Mouse (Mus musculus) E14TG2a.4 (cell line): ENCODE measurements around the gene Aph1a.

Experiments used
- H3K27me3 ChIP-seq: 2 replicates; pipeline ENCODE4 v1.6.1; 2014; ENCODE audit warnings: low read length, control low read depth; ENCODE audit not compliant: insufficient read depth
- H3K36me3 ChIP-seq: 2 replicates; pipeline ENCODE4 v1.6.1; 2014; ENCODE audit warnings: low read length, control low read depth; ENCODE audit not compliant: insufficient read depth
- H3K4me1 ChIP-seq: replicated peaks from 2 replicates; pipeline ENCODE4 v1.6.1; 2014; ENCODE audit warnings: low read depth, low read length, control low read depth
- H3K4me3 ChIP-seq: replicated peaks from 2 replicates; pipeline ENCODE4 v1.5.1; 2014; ENCODE audit warnings: mild to moderate bottlenecking, low read length
- H3K9me3 ChIP-seq: 2 replicates; pipeline ENCODE4 v1.6.1; 2014; ENCODE audit warnings: low read length, control low read depth
- CTCF ChIP-seq: conservative IDR thresholded peaks from 2 replicates; pipeline ENCODE4 v1.5.1; 2014; ENCODE audit warnings: low read length
- NANOG ChIP-seq: IDR thresholded peaks from 2 replicates; pipeline ENCODE4 v1.6.1; 2014; ENCODE audit warnings: borderline replicate concordance, low read length, mixed read lengths
- POU5F1 ChIP-seq: IDR thresholded peaks from 2 replicates; pipeline ENCODE4 v1.6.1; 2014; ENCODE audit warnings: low read length, borderline replicate concordance

Gene Aph1a

GRCm38 (mm10) chr3:95861796-95862195, 32.0 kb upstream of the Aph1a start:
- TF ChIP-seq NANOG, result no peak
- peak; percentile 62 for TF ChIP-seq CTCF
- Histone ChIP-seq H3K4me1 (peaks cover 62% of the 10 kb centered on the region), H3K36me3 (peaks cover 8% of the 10 kb centered on the region; the same call in 1 of the 2 replicates), H3K4me3 (no peak overlapping the region), H3K9me3 (no peaks in the 10 kb centered on the region), H3K27me3 (no peaks in the 10 kb centered on the region)

- Histone ChIP-seq H3K4me3 (0 out of 2 replicates have a peak overlapping the region, but pooled peaks have one; percentile 1), H3K4me1 (peaks cover 65% of the 10 kb centered on the region), H3K9me3 (no peaks in the 10 kb centered on the region), H3K36me3 (peaks cover 25% of the 10 kb centered on the region), H3K27me3 (no peaks in the 10 kb centered on the region)
- TF ChIP-seq NANOG (no peak), CTCF (no peak), POU5F1 (no peak)
Measured at GRCm38 (mm10) chr3:95863578-95863977, 30.2 kb upstream of the Aph1a start.

GRCm38 (mm10) chr3:95865050-95865449, 28.7 kb upstream of the Aph1a start:
- no peaks in the 10 kb centered on the region for H3K9me3 ChIP-seq
- peak overlapping the region; percentile 60 for H3K4me3 ChIP-seq
- no peak for TF ChIP-seq CTCF
- no peak for TF ChIP-seq NANOG
- TF ChIP-seq POU5F1, result no peak
- peaks cover 40% of the 10 kb centered on the region for H3K36me3 ChIP-seq
- H3K27me3 ChIP-seq, result no peaks in the 10 kb centered on the region
- H3K4me1 ChIP-seq, result peaks cover 65% of the 10 kb centered on the region

GRCm38 (mm10) chr3:95865571-95865970, 28.2 kb upstream of the Aph1a start:
- Histone ChIP-seq H3K36me3 (peaks cover 44% of the 10 kb centered on the region), H3K4me3 (peak overlapping the region; percentile 60), H3K4me1 (peaks cover 65% of the 10 kb centered on the region), H3K9me3 (no peaks in the 10 kb centered on the region), H3K27me3 (no peaks in the 10 kb centered on the region)
- TF ChIP-seq POU5F1 (no peak), NANOG (no peak), CTCF (no peak)

- H3K36me3 ChIP-seq, result peaks cover 44% of the 10 kb centered on the region
- no peak overlapping the region for H3K4me3 ChIP-seq
- no peaks in the 10 kb centered on the region for H3K9me3 ChIP-seq
- H3K27me3 ChIP-seq, result no peaks in the 10 kb centered on the region
- peaks cover 64% of the 10 kb centered on the region for H3K4me1 ChIP-seq
- TF ChIP-seq NANOG (no peak), CTCF (no peak), POU5F1 (no peak)
Measured at GRCm38 (mm10) chr3:95866071-95866470, 27.7 kb upstream of the Aph1a start.

- Histone ChIP-seq H3K27me3 (no peaks in the 10 kb centered on the region), H3K4me3 (no peak overlapping the region), H3K4me1 (peaks cover 64% of the 10 kb centered on the region), H3K36me3 (peaks cover 44% of the 10 kb centered on the region), H3K9me3 (no peaks in the 10 kb centered on the region)
- TF ChIP-seq CTCF, result no peak
- TF ChIP-seq POU5F1, result no peak
Measured at GRCm38 (mm10) chr3:95867408-95867807, 26.4 kb upstream of the Aph1a start.

- Histone ChIP-seq H3K36me3 (peaks cover 36% of the 10 kb centered on the region), H3K4me3 (peak overlapping the region; percentile 86), H3K27me3 (no peaks in the 10 kb centered on the region), H3K4me1 (peaks cover 32% of the 10 kb centered on the region), H3K9me3 (no peaks in the 10 kb centered on the region)
- TF ChIP-seq POU5F1 (no peak), CTCF (no peak), NANOG (no peak)
Measured at GRCm38 (mm10) chr3:95870976-95871375, 22.8 kb upstream of the Aph1a start.

GRCm38 (mm10) chr3:95871392-95871867, 22.3 kb upstream of the Aph1a start, which contains the start of gene Mrps21:
Gene Mrps21 (minus strand): TSS chr3:95871519.
- H3K36me3 ChIP-seq, result peaks cover 36% of the 10 kb centered on the region
- H3K27me3 ChIP-seq, result no peaks in the 10 kb centered on the region
- no peaks in the 10 kb centered on the region for H3K9me3 ChIP-seq
- peak within 1 kb of the TSS; percentile 86 for H3K4me3 ChIP-seq
- H3K4me1 ChIP-seq, result peaks cover 28% of the 10 kb centered on the region
- TF ChIP-seq POU5F1 (no peak), NANOG (no peak), CTCF (no peak)

- no peak for TF ChIP-seq NANOG
- Histone ChIP-seq H3K9me3 (no peaks in the 10 kb centered on the region), H3K4me3 (peak overlapping the region; percentile 86), H3K4me1 (peaks cover 22% of the 10 kb centered on the region), H3K27me3 (no peaks in the 10 kb centered on the region), H3K36me3 (peaks cover 34% of the 10 kb centered on the region)
Measured at GRCm38 (mm10) chr3:95872048-95872447, 21.7 kb upstream of the Aph1a start.

- H3K4me1 ChIP-seq, result peaks cover 19% of the 10 kb centered on the region
- TF ChIP-seq CTCF, result no peak
- TF ChIP-seq POU5F1, result no peak
- peaks cover 31% of the 10 kb centered on the region for H3K27me3 ChIP-seq
- H3K4me3 ChIP-seq, result no peak overlapping the region
- H3K9me3 ChIP-seq, result no peaks in the 10 kb centered on the region
- peaks cover 34% of the 10 kb centered on the region for H3K36me3 ChIP-seq
Measured at GRCm38 (mm10) chr3:95879063-95879462, 14.7 kb upstream of the Aph1a start.
